Mouse (Mus musculus) kidney, adult 2 months (tissue): ENCODE data around the gene Popdc3. TPM values are rescaled to one million over a fixed set of nuclear protein-coding genes. Genes with fewer than 3 reads are reported as not detected.

ENCODE experiments used
- DNase-seq: peaks from one replicate; pipeline ENCODE4 v3.0.0; 2021
- H3K27ac ChIP-seq: fragments of 200-500 bp; 2 replicates; pipeline ENCODE4 v1.5.1; 2012; ENCODE audit warnings: low read depth, low read length, control low read depth, inconsistent platforms; ENCODE audit not compliant: insufficient read depth
- H3K27me3 ChIP-seq: fragments of 200-500 bp; replicated peaks from 2 replicates; pipeline ENCODE4 v1.6.1; 2012; ENCODE audit warnings: mild to moderate bottlenecking, moderate library complexity, low read length, inconsistent platforms; ENCODE audit not compliant: control insufficient read depth, insufficient read depth
- H3K36me3 ChIP-seq: fragments of 200-500 bp; 2 replicates; pipeline ENCODE4 v1.6.1; 2012; ENCODE audit warnings: mild to moderate bottlenecking, moderate library complexity, low read length, inconsistent platforms; ENCODE audit not compliant: control insufficient read depth, insufficient read depth
- H3K4me1 ChIP-seq: fragments of 200-500 bp; 2 replicates; pipeline ENCODE4 v1.6.1; 2011; ENCODE audit warnings: low read length; ENCODE audit not compliant: control insufficient read depth, insufficient read depth
- H3K4me3 ChIP-seq: fragments of 200-500 bp; 2 replicates; pipeline ENCODE4 v1.5.1; 2011; ENCODE audit warnings: mild to moderate bottlenecking, low read depth, low read length, control low read depth; ENCODE audit not compliant: insufficient read depth
- CTCF ChIP-seq: fragments of 200-500 bp; conservative IDR thresholded peaks from 2 replicates; pipeline ENCODE4 v1.5.1; 2011; ENCODE audit warnings: low read depth, mild to moderate bottlenecking, control low read depth, low read length, moderate library complexity, mixed read lengths; ENCODE audit not compliant: insufficient read depth, insufficient read length
- POLR2A ChIP-seq: fragments of 200-500 bp; IDR thresholded peaks from one replicate; pipeline ENCODE4 v1.6.1; 2011; ENCODE audit warnings: low read depth, low read length, control low read depth
- WGBS: fragments of 180-500 bp; shearing (Covaris S2); methylation state at CpG from one replicate; pipeline ENCODE4 v1.1.7; 2018; 5-methylcytosine and 5-hydroxymethylcytosine counted together
- polyA plus RNA-seq: library from polyadenylated mRNA; depleted of rRNA; stranded (reverse); fragments of >200 nt; gene quantifications from 2 replicates; pipeline ENCODE4 v1.2.3, GENCODE M21; 2012

The Popdc3 gene
- polyA plus RNA-seq, 1 experiment = 0.41 TPM

- Histone ChIP-seq H3K27ac (no peak overlapping the region), H3K36me3 (no peaks in the 10 kb centered on the region), H3K4me3 (no peak overlapping the region), H3K4me1 (no peaks in the 10 kb centered on the region), H3K27me3 (no peaks in the 10 kb centered on the region)
- TF ChIP-seq POLR2A (no peak), CTCF (no peak)
- 86% methylated on average over 8 of the region's 8 CpGs for WGBS
- DNase-seq = no peak
These were observed 12.0 kb upstream of the Popdc3 start for GRCm38 (mm10) chr10:45165851-45166250.

GRCm38 (mm10) chr10:45173927-45174326 lies 4.0 kb upstream of the Popdc3 start:
- WGBS = 45% methylated on average over 8 of the region's 8 CpGs
- H3K4me1 ChIP-seq = no peaks in the 10 kb centered on the region
- H3K4me3 ChIP-seq = no peak overlapping the region
- H3K36me3 ChIP-seq = no peaks in the 10 kb centered on the region
- H3K27me3 ChIP-seq = no peaks in the 10 kb centered on the region
- no peak for TF ChIP-seq CTCF
- TF ChIP-seq POLR2A = no peak
- H3K27ac ChIP-seq = no peak overlapping the region
- no peak for DNase-seq

- H3K27ac ChIP-seq = no peak overlapping the region
- H3K4me1 ChIP-seq = no peaks in the 10 kb centered on the region
- no peak for DNase-seq
- H3K4me3 ChIP-seq = no peak overlapping the region
- WGBS = 38% methylated on average over 3 of the region's 3 CpGs
- no peaks in the 10 kb centered on the region for H3K27me3 ChIP-seq
- no peaks in the 10 kb centered on the region for H3K36me3 ChIP-seq
- no peak for TF ChIP-seq POLR2A
- no peak for TF ChIP-seq CTCF
These were observed 3.6 kb upstream of the Popdc3 start for GRCm38 (mm10) chr10:45174345-45174744.

- DNase-seq = no peak
- H3K36me3 ChIP-seq = no peaks in the 10 kb centered on the region
- TF ChIP-seq POLR2A (no peak), CTCF (no peak)
- no peak overlapping the region for H3K27ac ChIP-seq
- WGBS = 91% methylated on average over 4 of the region's 4 CpGs
- no peak overlapping the region for H3K4me3 ChIP-seq
- no peaks in the 10 kb centered on the region for H3K4me1 ChIP-seq
- H3K27me3 ChIP-seq = no peaks in the 10 kb centered on the region; the same call in 1 of the 2 replicates
These were observed 2.9 kb downstream of the Popdc3 start for GRCm38 (mm10) chr10:45180677-45181326.

GRCm38 (mm10) chr10:45181344-45181743 lies 3.4 kb downstream of the Popdc3 start:
- Histone ChIP-seq H3K36me3 (no peaks in the 10 kb centered on the region), H3K27me3 (no peaks in the 10 kb centered on the region; the same call in 1 of the 2 replicates), H3K4me1 (no peaks in the 10 kb centered on the region), H3K4me3 (no peak overlapping the region), H3K27ac (no peak overlapping the region)
- TF ChIP-seq POLR2A (no peak), CTCF (no peak)
- 82% methylated on average over 3 of the region's 3 CpGs for WGBS
- DNase-seq = no peak

- Histone ChIP-seq H3K27me3 (no peaks in the 10 kb centered on the region; the same call in 1 of the 2 replicates), H3K27ac (no peak overlapping the region), H3K4me1 (no peaks in the 10 kb centered on the region), H3K4me3 (no peak overlapping the region), H3K36me3 (no peaks in the 10 kb centered on the region)
- TF ChIP-seq POLR2A = no peak
- no peak for DNase-seq
- WGBS = 91% methylated on average over 2 of the region's 2 CpGs
These were observed 7.6 kb downstream of the Popdc3 start for GRCm38 (mm10) chr10:45185457-45185856.

GRCm38 (mm10) chr10:45193330-45194310 lies 15.7 kb downstream of the Popdc3 start:
- H3K27ac ChIP-seq = no peak overlapping the region
- no peaks in the 10 kb centered on the region for H3K36me3 ChIP-seq
- H3K4me3 ChIP-seq = no peak overlapping the region
- WGBS = 29% methylated on average over 14 of the region's 14 CpGs
- H3K27me3 ChIP-seq = no peaks in the 10 kb centered on the region
- TF ChIP-seq CTCF = no peak
- TF ChIP-seq POLR2A = no peak
- DNase-seq = no peak
- no peaks in the 10 kb centered on the region for H3K4me1 ChIP-seq
